Mouse (Mus musculus) fat pad, adult 2 months (tissue): ENCODE results near the gene Neurl1a.

Experiments
- DNase-seq: peaks from one replicate; pipeline ENCODE4 v3.0.0-alpha.2; 2011; ENCODE audit warnings: low read depth, low spot score; ENCODE audit errors: extremely low read depth

Gene Neurl1a

GRCm38 (mm10) chr19:47210432-47210831 is 31.8 kb downstream of the Neurl1a start:
- no peak for DNase-seq

- DNase-seq: no peak
These were observed 33.1 kb downstream of the Neurl1a start for GRCm38 (mm10) chr19:47211609-47212312.

- DNase-seq: no peak
These were observed 33.8 kb downstream of the Neurl1a start for GRCm38 (mm10) chr19:47212401-47212800.

DNA sequence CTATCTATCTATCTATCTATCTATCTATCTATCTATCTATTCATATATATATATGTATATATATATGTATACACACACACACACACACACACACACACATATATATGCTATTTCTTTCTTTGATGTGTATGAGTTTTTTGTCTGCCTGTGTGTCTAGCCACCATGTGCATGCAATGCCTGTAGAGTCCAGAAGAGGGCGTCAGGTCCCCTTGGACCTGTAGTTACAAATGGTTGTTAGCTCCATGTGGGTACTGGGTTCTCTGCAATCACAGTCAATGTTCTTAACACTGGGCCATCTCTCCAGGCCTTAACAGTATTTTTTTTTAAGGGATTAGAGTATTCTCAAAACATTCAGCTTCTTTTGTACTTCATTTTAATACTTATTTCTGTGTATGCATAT is 34.9 kb downstream of the Neurl1a start:
- no peak for DNase-seq

DNA sequence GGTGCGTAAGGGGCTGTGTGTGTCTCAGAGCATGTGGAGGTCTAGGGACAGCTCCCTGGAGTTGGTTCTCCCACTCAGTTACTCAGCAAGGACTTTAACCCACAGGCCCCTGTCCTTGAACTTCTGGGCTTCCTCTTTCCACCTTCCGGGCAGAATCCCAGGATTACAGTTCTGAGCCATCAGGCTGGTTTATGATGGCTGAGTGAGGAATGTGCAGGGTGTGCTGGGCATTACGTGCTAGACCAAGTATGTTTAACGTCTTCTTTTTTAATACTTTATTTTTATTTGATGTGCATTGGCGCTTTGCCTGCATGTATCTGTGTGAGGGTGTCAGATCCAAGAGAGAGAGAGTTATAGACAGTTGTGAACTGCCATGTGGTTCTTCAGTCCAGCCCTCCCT is 38.1 kb downstream of the Neurl1a start:
- DNase-seq: no peak

DNA sequence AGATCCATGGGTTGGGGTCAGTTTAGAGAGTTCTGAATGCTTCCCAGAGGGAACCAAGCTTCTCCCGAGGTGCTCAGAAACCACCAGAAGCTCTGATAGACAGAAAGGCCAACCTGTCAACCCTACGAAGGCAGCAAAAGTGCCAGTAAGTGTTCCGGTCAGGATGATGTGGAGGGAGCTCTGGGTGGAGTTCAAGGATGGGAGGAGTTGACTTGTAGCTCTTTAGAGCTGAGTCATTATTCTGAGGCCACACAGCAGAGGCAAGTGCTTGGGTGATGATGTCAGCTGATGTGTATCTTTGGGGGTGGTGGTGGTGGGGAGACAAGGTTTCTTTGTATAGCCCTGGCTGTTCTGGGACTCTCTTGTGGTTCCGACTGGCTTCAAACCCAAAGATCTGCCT is 41.0 kb downstream of the Neurl1a start:
- no peak for DNase-seq

DNA sequence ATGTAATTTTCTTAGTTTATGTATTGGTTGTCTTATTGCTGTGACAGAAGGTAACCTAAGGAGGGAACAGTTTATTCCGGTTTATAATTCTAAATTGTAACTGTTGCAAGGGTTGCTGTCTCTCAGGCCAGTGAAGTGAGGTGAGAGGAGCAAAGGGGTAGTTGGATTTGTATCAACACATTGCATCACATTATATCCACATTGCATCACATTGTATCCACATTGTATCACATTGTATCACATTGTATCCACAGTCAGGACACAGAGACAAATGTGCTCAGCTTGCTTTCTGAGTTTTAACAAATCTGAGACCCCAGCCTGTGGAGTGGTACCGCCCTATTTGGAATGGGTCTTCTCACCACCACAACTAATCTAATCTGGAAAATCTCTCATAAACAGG is 41.6 kb downstream of the Neurl1a start:
- DNase-seq: no peak

- DNase-seq: no peak
These were observed 42.4 kb downstream of the Neurl1a start for GRCm38 (mm10) chr19:47221006-47221405.

- DNase-seq: no peak
These were observed 43.0 kb downstream of the Neurl1a start for GRCm38 (mm10) chr19:47221500-47222153.

DNA sequence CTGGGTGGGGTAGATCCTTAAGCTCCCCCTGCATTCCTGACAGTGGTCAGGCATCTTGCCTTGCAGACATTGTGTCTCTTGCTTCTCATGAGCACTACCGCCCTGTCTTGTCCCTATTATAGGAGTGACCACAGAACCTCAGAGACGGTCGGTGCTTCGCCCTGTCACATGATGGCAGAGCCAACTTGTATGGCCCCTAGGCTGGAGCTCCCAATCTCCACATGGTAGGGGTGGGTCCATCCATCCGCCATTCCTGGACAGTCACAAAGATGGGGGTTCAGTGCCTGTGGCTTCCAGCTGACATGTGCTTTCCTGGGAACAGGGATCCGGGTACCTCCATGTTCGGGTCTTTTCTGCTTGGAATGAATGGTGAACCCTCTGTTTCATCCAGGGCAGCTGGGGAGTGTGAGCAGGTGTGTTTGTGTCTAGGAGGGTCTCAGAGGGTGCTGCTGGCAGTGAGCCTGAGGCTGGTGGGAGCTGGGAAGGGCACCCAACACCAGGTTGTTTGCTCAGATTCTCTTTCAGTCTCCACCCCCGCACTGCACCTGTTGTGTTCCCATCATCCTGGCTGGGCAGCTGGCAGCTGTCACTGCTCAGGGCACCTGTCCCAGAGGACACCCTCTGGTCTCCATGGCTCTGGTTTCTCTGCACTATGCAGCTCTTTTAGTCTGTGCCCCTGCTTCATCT is 43.7 kb downstream of the Neurl1a start:
- DNase-seq: no peak

GRCm38 (mm10) chr19:47222841-47223557 is 44.4 kb downstream of the Neurl1a start:
- no peak for DNase-seq

- no peak for DNase-seq
These were observed 46.1 kb downstream of the Neurl1a start for GRCm38 (mm10) chr19:47224743-47225142.

GRCm38 (mm10) chr19:47225791-47226190 is 47.2 kb downstream of the Neurl1a start:
- no peak for DNase-seq

DNA sequence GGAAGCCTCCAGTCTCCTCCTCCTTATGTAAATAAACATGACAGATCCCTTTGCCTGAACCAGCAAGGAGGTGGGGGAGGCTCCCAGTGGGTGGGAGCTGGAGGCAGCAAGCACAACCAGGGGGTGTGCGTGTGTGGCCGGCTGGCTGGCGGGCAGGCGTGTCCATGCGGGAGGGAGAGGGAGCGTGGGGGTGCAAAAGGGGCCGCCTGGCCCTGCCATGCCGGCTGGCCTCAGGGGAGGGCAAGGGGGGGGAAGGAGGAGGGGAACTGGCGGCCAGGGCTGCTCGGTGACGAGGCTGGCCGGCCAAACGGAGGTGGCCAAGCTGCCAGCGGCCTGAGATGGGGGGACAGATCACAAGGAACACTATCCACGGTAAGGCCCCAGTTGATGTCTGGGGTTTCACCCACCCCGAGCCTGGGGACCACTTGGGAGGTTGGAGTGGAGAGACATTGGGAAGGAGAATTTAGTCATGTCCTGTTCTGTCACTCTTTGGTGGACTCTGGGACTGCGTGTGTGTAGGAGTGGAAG is 50.2 kb downstream of the Neurl1a start:
- no peak for DNase-seq

- no peak for DNase-seq
These were observed 50.8 kb downstream of the Neurl1a start for GRCm38 (mm10) chr19:47229461-47229860.

DNA sequence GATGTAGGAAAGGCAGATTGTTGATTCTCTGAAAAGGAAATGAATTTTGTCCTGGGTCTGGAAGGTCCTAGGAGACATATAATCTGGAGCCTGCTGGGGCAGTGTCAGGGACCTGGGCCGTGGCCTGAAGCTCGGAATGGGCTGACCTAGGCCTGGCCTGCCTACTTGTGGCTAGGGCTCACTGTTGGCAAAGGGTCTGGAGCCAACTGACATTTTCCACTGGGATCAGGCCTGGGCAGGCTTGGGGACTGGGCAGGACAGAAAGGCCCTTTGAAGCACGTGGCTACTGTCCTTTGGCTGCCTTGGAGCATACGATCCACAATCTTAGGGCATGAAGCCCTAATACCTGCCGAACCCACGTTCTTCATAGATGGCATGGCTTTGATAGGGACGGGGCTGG is 51.5 kb downstream of the Neurl1a start:
- no peak for DNase-seq

DNA sequence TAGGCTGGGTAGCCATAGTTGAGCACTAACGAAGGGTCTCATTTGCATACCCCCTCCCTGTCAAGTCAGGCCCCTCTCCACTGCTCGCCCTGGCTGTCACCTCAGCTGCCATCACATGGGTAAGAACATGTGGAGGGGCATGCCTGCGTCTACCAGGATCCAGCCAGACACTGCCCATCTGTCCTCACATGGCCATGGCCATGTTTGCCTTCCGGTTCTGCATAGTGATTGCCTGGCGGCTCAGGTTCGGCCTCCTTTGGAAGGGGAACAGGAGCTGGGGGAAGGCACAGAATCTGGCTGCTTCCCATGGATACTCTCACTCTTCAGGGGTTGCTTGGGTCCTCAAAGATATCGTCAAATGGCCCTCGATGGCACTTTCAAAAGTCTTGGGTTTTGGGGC is 52.1 kb downstream of the Neurl1a start:
- no peak for DNase-seq

GRCm38 (mm10) chr19:47231389-47231788 is 52.8 kb downstream of the Neurl1a start:
- DNase-seq: no peak

DNA sequence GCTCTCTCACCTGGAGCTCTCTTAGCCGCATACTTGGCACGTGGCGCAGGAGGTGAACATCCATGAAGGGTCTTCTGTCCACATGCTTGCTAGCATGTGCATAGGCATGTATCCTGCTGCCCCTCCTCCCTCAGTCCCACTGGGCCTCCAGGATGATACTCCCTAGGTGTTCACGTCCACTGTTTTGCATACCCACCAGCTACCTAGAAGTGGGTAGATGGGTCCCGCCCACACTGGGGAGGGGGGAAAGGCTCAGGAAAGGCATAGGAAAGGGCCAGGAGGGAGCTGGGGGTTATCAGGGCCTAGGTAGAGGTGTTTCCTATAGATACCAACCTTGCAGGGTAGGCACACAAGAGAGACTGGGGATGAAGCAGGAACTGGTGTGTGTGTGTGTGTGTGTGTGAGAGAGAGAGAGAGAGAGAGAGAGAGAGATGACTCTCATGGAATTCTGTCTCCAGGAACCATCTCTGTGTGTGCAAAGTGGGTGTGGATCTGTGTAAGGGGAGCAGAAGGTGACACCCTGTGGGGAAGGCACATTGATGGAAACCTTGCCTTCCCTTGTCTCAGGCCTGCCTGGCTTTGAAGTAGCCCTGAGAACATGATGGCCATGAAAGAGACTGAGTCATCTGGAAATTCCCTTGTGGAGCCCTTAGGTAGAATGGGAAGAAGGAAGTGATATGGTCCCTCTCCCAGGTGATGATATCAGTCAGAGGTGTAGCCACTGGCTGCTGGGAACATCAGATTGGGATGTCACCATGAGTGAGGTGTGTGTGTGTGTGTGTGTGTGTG is 53.7 kb downstream of the Neurl1a start:
- DNase-seq: no peak

- DNase-seq: no peak
These were observed 54.5 kb downstream of the Neurl1a start for GRCm38 (mm10) chr19:47233087-47233486.
